Mouse (Mus musculus) cerebellum, adult 11-12 months (tissue): ENCODE data around the gene Actl6a.
"Not testable (repeated sequence)": the region's sequence is repeated elsewhere in the genome, so short reads cannot be mapped to it uniquely, and the experiment has no call there.

Experiments used
- DNase-seq: peaks from one replicate; pipeline ENCODE4 v3.0.0; 2022

The Actl6a gene

DNA sequence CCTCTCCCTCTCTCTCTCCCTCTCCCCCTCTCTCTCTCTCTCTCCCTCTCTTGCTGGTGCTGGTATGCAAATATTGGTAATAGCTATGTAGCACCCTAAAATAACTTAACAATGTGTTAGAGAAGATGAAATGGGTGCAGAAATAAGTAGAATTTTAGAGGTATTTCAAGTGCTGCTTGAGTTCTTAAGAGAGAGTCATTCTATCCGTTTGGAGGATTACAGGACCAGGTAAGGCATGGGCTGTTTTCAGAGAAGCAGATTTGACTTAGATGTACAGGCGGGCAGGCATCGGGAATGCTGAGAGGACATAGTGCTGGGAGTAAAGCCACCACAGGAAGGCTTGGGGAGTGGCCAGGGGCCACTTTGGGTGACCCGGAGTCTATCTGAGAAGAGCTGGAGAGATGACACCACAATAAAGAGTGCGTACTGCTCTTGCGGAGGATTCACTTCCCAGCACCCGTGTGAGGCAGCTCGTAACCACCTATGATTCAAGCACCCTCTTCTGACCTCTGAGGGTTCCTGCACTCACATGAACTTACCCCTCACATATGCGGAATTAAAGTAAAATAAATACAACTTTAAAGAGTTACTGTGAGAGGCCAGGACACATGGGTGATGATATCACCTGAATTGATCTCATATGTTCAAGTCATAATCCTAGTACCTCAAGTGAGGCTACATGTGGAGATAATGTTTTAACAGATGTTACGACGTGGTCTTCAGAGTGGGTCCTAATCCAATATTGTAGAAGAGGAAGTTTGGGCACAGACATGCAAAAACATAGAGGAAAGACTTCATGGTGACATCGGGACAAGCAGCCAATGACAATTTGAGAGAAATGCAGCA is 11.1 kb upstream of the Actl6a start:
- DNase-seq = no peak

DNA sequence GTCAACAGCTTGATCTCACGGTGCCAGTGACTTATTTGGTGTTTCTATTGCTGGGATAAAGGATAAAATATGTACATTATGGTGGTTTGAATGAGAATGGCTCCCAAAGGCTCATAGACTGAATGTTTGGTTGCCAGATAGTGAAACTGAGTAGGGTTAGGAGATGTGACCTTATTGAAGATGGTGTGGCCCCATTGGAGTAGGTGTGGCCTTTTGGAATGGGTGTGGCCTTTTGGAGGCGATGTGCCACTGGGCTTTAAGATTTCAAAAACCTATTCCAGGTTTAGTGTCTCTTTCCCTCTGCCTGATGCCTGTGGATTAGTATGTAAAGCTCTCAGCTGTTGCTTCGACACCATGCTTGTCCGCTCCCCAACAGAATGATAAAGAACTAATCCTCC is 10.5 kb upstream of the Actl6a start:
- no peak for DNase-seq

GRCm38 (mm10) chr3:32698228-32698863 is 7.8 kb upstream of the Actl6a start:
- peak; percentile 57 for DNase-seq

- DNase-seq = not testable (repeated sequence)
These were observed 2.1 kb upstream of the Actl6a start for GRCm38 (mm10) chr3:32704021-32704420.

DNA sequence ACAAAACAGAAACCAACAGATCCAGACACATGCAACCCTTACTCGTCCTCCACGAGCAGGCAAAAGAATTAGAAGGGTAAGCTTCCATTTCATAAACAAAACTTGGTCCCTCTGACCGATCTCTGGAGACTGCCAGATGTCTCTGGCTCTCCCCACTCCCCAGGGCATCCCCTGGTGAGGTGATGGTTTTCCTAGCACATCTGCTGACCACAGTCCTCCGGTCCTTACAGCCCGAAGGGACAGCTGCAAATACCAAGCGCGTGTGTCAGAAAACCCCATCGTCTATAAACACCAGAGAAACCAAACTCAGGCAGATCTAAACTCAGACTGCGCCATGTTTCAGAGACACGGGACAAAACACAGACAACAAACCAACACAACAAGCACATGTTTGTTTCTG is 1.5 kb upstream of the Actl6a start:
- DNase-seq = not testable (repeated sequence)

- no peak for DNase-seq
These were observed 1.9 kb downstream of the Actl6a start for GRCm38 (mm10) chr3:32708052-32708367.

- peak; percentile 99 for DNase-seq
These were observed 2.5 kb downstream of the Actl6a start for GRCm38 (mm10) chr3:32708368-32709231.

GRCm38 (mm10) chr3:32709388-32709787 is 3.3 kb downstream of the Actl6a start:
- DNase-seq = no peak

GRCm38 (mm10) chr3:32713711-32714110 is 7.6 kb downstream of the Actl6a start:
- DNase-seq = no peak

DNA sequence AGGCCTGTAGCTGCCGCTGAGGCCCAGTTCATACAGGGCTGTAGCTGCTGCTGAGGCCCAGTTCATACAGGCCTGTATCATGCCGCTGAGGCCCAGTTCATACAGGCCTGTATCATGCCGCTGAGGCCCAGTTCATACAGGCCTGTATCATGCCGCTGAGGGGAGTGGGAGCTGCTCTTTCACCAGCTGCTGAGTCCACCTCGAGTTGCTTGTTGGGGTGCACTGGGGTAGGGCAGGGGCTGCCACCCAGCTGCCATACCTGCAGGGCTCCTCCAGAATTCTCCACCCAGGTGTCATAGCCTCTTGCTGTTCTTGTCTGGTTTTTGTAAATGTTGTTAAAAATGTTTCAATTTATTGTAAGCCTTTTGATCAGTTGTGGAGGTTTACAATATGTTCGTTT is 11.3 kb downstream of the Actl6a start:
- not testable (repeated sequence) for DNase-seq

DNA sequence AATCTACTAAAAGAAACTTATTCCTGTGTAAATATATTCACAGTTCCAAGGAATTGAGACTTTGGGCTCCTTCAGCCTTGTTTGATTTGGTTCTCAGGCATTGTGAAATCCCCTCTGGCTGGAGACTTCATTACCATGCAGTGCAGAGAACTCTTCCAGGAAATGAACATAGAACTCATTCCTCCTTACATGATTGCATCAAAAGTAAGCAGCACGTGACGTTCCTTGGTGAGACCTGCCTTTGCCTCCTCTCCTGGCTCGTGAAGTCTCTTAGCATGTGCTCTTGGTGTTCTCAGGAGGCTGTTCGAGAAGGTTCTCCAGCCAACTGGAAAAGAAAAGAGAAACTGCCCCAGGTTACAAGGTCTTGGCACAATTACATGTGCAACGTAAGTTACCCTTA is 12.2 kb downstream of the Actl6a start:
- DNase-seq = no peak

GRCm38 (mm10) chr3:32724191-32724590 is 18.1 kb downstream of the Actl6a start:
- no peak for DNase-seq

DNA sequence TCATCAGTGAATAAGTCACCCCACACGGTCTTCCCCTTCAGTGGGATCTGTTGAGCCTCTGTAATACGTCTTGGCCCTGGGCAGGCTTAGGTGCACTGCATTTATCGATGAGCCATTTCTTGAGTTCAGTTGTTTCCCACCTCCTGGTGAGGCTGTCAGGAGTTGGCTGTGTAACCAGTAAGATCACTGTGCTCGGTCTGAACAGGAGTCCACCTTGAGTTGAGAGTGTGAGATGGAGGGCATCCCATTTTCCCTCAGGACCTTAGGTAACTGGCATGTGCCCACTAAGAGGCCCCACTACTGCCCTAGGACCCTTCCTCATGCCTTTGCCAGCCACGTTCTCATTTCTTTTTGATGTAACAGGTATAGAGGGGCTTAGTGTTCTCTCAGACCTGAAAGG is 19.9 kb downstream of the Actl6a start:
- no peak for DNase-seq

GRCm38 (mm10) chr3:32727861-32728260 is 21.8 kb downstream of the Actl6a start:
- DNase-seq = no peak

- DNase-seq = peak; percentile 99
These were observed 30.4 kb downstream of the Actl6a start, which contains the start of gene Ndufb5 for GRCm38 (mm10) chr3:32736244-32737171. Gene Ndufb5, plus strand, starts transcription at chr3:32736990.

DNA sequence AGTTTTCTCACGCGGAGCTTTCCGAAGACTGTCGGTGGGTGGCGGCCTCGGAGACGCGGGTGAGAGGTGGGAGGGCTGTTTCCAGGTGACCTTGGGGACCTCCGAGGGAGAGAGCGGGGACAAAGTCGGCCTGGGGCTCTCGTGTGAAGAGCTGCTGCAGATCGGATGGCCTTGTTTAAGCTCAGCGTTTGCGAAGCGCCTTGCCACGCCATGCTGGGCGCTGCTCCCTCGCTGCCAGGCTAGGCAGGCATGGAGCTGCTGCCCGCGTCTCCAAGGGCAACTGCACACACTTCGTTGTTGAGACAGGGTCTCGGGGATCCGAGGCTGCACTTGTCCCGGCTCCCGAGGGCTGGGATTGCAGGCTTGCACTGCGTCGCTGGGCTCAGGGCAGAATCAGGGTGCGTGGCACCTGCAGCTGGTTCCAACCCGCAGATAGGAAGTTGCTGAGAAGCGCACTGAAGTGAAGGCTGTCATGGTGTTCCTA is 31.1 kb downstream of the Actl6a start, which contains the start of gene Mrpl47:
TSS of gene Mrpl47 (minus strand) at position 434 of the 484 bp plus-strand sequence.
- DNase-seq = no peak

GRCm38 (mm10) chr3:32738549-32738948 is 32.5 kb downstream of the Actl6a start:
- DNase-seq = no peak

- no peak for DNase-seq
These were observed 36.2 kb downstream of the Actl6a start for GRCm38 (mm10) chr3:32742276-32742780.

DNA sequence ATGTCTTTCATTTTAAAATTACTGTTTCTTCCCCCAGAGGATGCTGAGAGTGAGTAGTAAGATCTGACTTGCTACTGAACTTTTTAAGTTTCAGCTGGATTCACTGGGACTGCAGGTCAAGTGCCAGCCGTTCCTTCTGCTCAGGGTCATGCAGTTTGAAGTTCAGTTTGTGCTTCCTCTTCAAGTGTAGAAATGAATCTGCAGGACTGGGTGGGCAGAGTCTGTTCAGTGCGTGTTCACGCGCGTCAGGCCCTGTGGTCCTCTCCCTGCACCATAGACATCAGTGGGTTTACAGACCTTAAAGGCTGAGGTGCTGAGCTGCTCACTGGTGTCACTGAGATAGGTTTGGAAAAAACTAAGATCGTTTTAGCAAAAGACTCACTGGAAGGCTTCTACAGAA is 38.9 kb downstream of the Actl6a start:
- DNase-seq = no peak

- DNase-seq = not testable (repeated sequence)
These were observed 39.3 kb downstream of the Actl6a start for GRCm38 (mm10) chr3:32745426-32745825.

DNA sequence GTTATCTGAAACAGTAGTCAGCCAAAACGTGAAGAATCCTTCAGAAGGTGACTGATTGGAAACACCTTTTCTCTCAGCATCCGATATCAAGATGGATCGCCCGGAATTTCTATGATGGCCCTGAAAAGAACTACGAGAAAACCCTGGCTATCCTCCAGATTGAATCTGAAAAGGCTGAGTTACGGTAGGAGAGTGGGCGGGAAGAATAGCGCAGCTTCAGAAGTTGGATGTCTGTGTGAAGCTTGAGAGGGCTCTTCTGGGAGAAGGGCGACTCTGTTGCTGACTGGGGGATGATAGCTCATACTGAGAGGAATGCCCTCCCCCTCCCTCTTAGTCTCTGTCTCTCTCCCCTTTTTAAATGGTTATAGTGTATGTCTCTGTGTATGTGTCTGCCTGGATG is 42.3 kb downstream of the Actl6a start:
- DNase-seq = no peak
